Mouse (Mus musculus): Measurements from ENCODE around the gene Gm3250. TPM values are rescaled to one million over a fixed set of nuclear protein-coding genes. Genes with fewer than 3 reads are reported as not detected.

Gm3250 gene
- polyA plus RNA-seq, 1 experiment from 2014 or later = not detected

Other genes with a start within 250 kb of the Gm3250 start
- gene Pttg1ip, start 200.8 kb downstream of the Gm3250 start, polyA plus RNA-seq (2014; fragmentation: Nextera tagmentation; extraction: Ambion mirVana) = 73.1 and 79.3 TPM in 2 replicates
- 287 and 321 TPM in 2 replicates for gene Sumo3, start 176.4 kb downstream of the Gm3250 start, polyA plus RNA-seq (2014; fragmentation: Nextera tagmentation; extraction: Ambion mirVana)
- 2.2 TPM in 1 of 2 replicates, not detected in the other for gene Gm49325, start 176.3 kb downstream of the Gm3250 start, polyA plus RNA-seq (2014; fragmentation: Nextera tagmentation; extraction: Ambion mirVana)
- 40.5 and 50.0 TPM in 2 replicates for gene Ube2g2, start 160.3 kb downstream of the Gm3250 start, polyA plus RNA-seq (2014; fragmentation: Nextera tagmentation; extraction: Ambion mirVana)
- gene Tspear, start 96.0 kb downstream of the Gm3250 start, polyA plus RNA-seq (2014; fragmentation: Nextera tagmentation; extraction: Ambion mirVana) = 0.56 and 0.64 TPM in 2 replicates
- not detected in 2 replicates for gene Gm19402, start 91.8 kb downstream of the Gm3250 start, polyA plus RNA-seq (2014; fragmentation: Nextera tagmentation; extraction: Ambion mirVana)
- gene Gm9508, start 85.3 kb downstream of the Gm3250 start, polyA plus RNA-seq (2014; fragmentation: Nextera tagmentation; extraction: Ambion mirVana) = not detected in 2 replicates
- not detected in 2 replicates for gene Gm10272, start 75.9 kb downstream of the Gm3250 start, polyA plus RNA-seq (2014; fragmentation: Nextera tagmentation; extraction: Ambion mirVana)
- gene Gm10024, start 71.1 kb downstream of the Gm3250 start, polyA plus RNA-seq (2014; fragmentation: Nextera tagmentation; extraction: Ambion mirVana) = not detected in 2 replicates
- not detected in 2 replicates for gene Gm10142, start 66.7 kb downstream of the Gm3250 start, polyA plus RNA-seq (2014; fragmentation: Nextera tagmentation; extraction: Ambion mirVana)
- not detected in 2 replicates for gene Krtap12-1, start 61.9 kb downstream of the Gm3250 start, polyA plus RNA-seq (2014; fragmentation: Nextera tagmentation; extraction: Ambion mirVana)
- gene Gm10100, start 56.1 kb downstream of the Gm3250 start, polyA plus RNA-seq (2014; fragmentation: Nextera tagmentation; extraction: Ambion mirVana) = not detected in 2 replicates
- not detected in 2 replicates for gene Gm18596, start 39.9 kb downstream of the Gm3250 start, polyA plus RNA-seq (2014; fragmentation: Nextera tagmentation; extraction: Ambion mirVana)
- gene Gm9736, start 31.2 kb downstream of the Gm3250 start, polyA plus RNA-seq (2014; fragmentation: Nextera tagmentation; extraction: Ambion mirVana) = not detected in 2 replicates
- not detected in 2 replicates for gene Gm3233, start 22.9 kb downstream of the Gm3250 start, polyA plus RNA-seq (2014; fragmentation: Nextera tagmentation; extraction: Ambion mirVana)
- not detected in 2 replicates for gene Gm3238, start 11.2 kb downstream of the Gm3250 start, polyA plus RNA-seq (2014; fragmentation: Nextera tagmentation; extraction: Ambion mirVana)
- gene Gm7138, start 5.6 kb downstream of the Gm3250 start, polyA plus RNA-seq (2014; fragmentation: Nextera tagmentation; extraction: Ambion mirVana) = not detected in 2 replicates
- not detected in 2 replicates for gene Gm7137, start 5.7 kb upstream of the Gm3250 start, polyA plus RNA-seq (2014; fragmentation: Nextera tagmentation; extraction: Ambion mirVana)
- not detected in 2 replicates for gene Gm9639, start 12.5 kb upstream of the Gm3250 start, polyA plus RNA-seq (2014; fragmentation: Nextera tagmentation; extraction: Ambion mirVana)
- not detected in 2 replicates for gene Gm19668, start 16.6 kb upstream of the Gm3250 start, polyA plus RNA-seq (2014; fragmentation: Nextera tagmentation; extraction: Ambion mirVana)
- not detected in 2 replicates for gene Gm9507, start 29.3 kb upstream of the Gm3250 start, polyA plus RNA-seq (2014; fragmentation: Nextera tagmentation; extraction: Ambion mirVana)
- gene Gm2696, start 32.1 kb upstream of the Gm3250 start, polyA plus RNA-seq (2014; fragmentation: Nextera tagmentation; extraction: Ambion mirVana) = not detected in 2 replicates
- not detected in 2 replicates for gene Krtap10-4, start 44.6 kb upstream of the Gm3250 start, polyA plus RNA-seq (2014; fragmentation: Nextera tagmentation; extraction: Ambion mirVana)
- not detected in 2 replicates for gene Krtap10-10, start 53.4 kb upstream of the Gm3250 start, polyA plus RNA-seq (2014; fragmentation: Nextera tagmentation; extraction: Ambion mirVana)
- gene Gm36176, start 64.3 kb upstream of the Gm3250 start, polyA plus RNA-seq (2014; fragmentation: Nextera tagmentation; extraction: Ambion mirVana) = not detected in 2 replicates
- gene Gm10318, start 70.3 kb upstream of the Gm3250 start, polyA plus RNA-seq (2014; fragmentation: Nextera tagmentation; extraction: Ambion mirVana) = not detected in 2 replicates
- gene Gm3285, start 79.4 kb upstream of the Gm3250 start, polyA plus RNA-seq (2014; fragmentation: Nextera tagmentation; extraction: Ambion mirVana) = not detected in 2 replicates
- 3.1 and 3.6 TPM in 2 replicates for gene Lrrc3, start 120.0 kb upstream of the Gm3250 start, polyA plus RNA-seq (2014; fragmentation: Nextera tagmentation; extraction: Ambion mirVana)
- 0.56 and 1.4 TPM in 2 replicates for gene Trpm2, start 188.0 kb upstream of the Gm3250 start, polyA plus RNA-seq (2014; fragmentation: Nextera tagmentation; extraction: Ambion mirVana)
- 33.2 and 37.1 TPM in 2 replicates for gene 1810043G02Rik, start 196.0 kb upstream of the Gm3250 start, polyA plus RNA-seq (2014; fragmentation: Nextera tagmentation; extraction: Ambion mirVana)
- 85.5 and 114 TPM in 2 replicates for gene Pfkl, start 227.5 kb upstream of the Gm3250 start, polyA plus RNA-seq (2014; fragmentation: Nextera tagmentation; extraction: Ambion mirVana)